Mouse (Mus musculus) MEL (cell line): ENCODE results near the gene Msi2. TPM values are rescaled to one million over a fixed set of nuclear protein-coding genes. Genes with fewer than 3 reads are reported as not detected.

Experiments
- DNase-seq: peaks from one replicate; pipeline ENCODE4 v3.0.0; 2011; ENCODE audit warnings: low read depth, low spot score
- H3K27ac ChIP-seq: 2 replicates; pipeline ENCODE4 v1.5.1; 2012; ENCODE audit warnings: low read depth, mild to moderate bottlenecking, control low read depth, low read length, moderate library complexity; ENCODE audit not compliant: control insufficient read depth
- H3K27me3 ChIP-seq, 2 experiments: fragments of 150-350 bp in 1 of 2; sonication (generic) in 1 of 2; 2 replicates each; pipeline ENCODE4 v1.6.1; 2012; ENCODE audit warnings: low read length in 2 of 2, mild to moderate bottlenecking in 2 of 2, improper control_type of control experiment in 1 of 2, moderate library complexity in 1 of 2; ENCODE audit not compliant: insufficient read depth in 2 of 2, control insufficient read depth in 1 of 2
- H3K36me3 ChIP-seq, 2 experiments: 2 replicates each; pipeline ENCODE4 v1.6.1; 2012 to 2014; ENCODE audit warnings: low read length in 2 of 2, improper control_type of control experiment in 1 of 2, inconsistent platforms in 1 of 2, mild to moderate bottlenecking in 1 of 2; ENCODE audit not compliant: insufficient read depth in 2 of 2, control insufficient read depth in 1 of 2
- H3K4me1 ChIP-seq, 2 experiments: fragments of 150-350 bp in 1 of 2; sonication (generic) in 1 of 2; 2 replicates each; pipeline ENCODE4 v1.6.1; 2012; ENCODE audit warnings: low read length in 2 of 2, improper control_type of control experiment in 1 of 2, mild to moderate bottlenecking in 1 of 2; ENCODE audit not compliant: insufficient read depth in 2 of 2, control insufficient read depth in 1 of 2
- H3K4me3 ChIP-seq, 2 experiments: fragments of 150-350 bp in 1 of 2; sonication (generic) in 1 of 2; 2 replicates each; pipeline ENCODE4 v1.5.1; 2012; ENCODE audit warnings: low read depth in 2 of 2, low read length in 2 of 2, mild to moderate bottlenecking in 2 of 2, moderate library complexity in 2 of 2, control low read depth in 1 of 2, improper control_type of control experiment in 1 of 2; ENCODE audit not compliant: control insufficient read depth in 1 of 2, insufficient read depth in 1 of 2
- H3K79me2 ChIP-seq: 2 replicates; pipeline ENCODE4 v1.6.1; 2012; ENCODE audit warnings: mild to moderate bottlenecking, low read length, moderate library complexity; ENCODE audit not compliant: control insufficient read depth, poor library complexity, insufficient read depth
- H3K9ac ChIP-seq: 2 replicates; pipeline ENCODE4 v1.6.1; 2012; ENCODE audit warnings: low read depth, mild to moderate bottlenecking, control low read depth, low read length, moderate library complexity; ENCODE audit not compliant: control insufficient read depth, poor library complexity, severe bottlenecking
- H3K9me3 ChIP-seq: fragments of 150-350 bp; sonication (generic); replicated peaks from 2 replicates; pipeline ENCODE4 v1.6.1; 2012; ENCODE audit warnings: mild to moderate bottlenecking, low read length, improper control_type of control experiment, moderate library complexity; ENCODE audit not compliant: insufficient read depth
- CHD1 ChIP-seq: IDR thresholded peaks from 2 replicates; pipeline ENCODE4 v1.6.1; 2012; ENCODE audit warnings: low read depth, mild to moderate bottlenecking, inconsistent platforms, low read length, improper control_type of control experiment
- CHD2 ChIP-seq: IDR thresholded peaks from 2 replicates; pipeline ENCODE4 v1.6.1; 2011; ENCODE audit warnings: low read length, improper control_type of control experiment
- ELF1 ChIP-seq: IDR thresholded peaks from 2 replicates; pipeline ENCODE4 v1.6.1; 2014; ENCODE audit warnings: low read depth, mild to moderate bottlenecking, inconsistent platforms, low read length, improper control_type of control experiment, moderate library complexity
- JUND ChIP-seq: IDR thresholded peaks from 2 replicates; pipeline ENCODE4 v1.6.1; 2011; ENCODE audit warnings: low read depth, mild to moderate bottlenecking, improper control_type of control experiment, low read length
- MAFK ChIP-seq: IDR thresholded peaks from 2 replicates; pipeline ENCODE4 v1.6.1; 2011; ENCODE audit warnings: low read depth, mild to moderate bottlenecking, low read length, improper control_type of control experiment, borderline replicate concordance
- MAX ChIP-seq: IDR thresholded peaks from 2 replicates; pipeline ENCODE4 v1.6.1; 2011; ENCODE audit warnings: low read length, improper control_type of control experiment
- MAZ ChIP-seq: IDR thresholded peaks from 2 replicates; pipeline ENCODE4 v1.6.1; 2012; ENCODE audit warnings: low read depth, mild to moderate bottlenecking, inconsistent platforms, low read length, improper control_type of control experiment
- MXI1 ChIP-seq: IDR thresholded peaks from 2 replicates; pipeline ENCODE4 v1.6.1; 2011; ENCODE audit warnings: mild to moderate bottlenecking, low read depth, low read length, improper control_type of control experiment
- MYB ChIP-seq: IDR thresholded peaks from 2 replicates; pipeline ENCODE4 v1.6.1; 2011; ENCODE audit warnings: mild to moderate bottlenecking, low read depth, low read length, improper control_type of control experiment
- NELFE ChIP-seq: IDR thresholded peaks from 2 replicates; pipeline ENCODE4 v1.6.1; 2011; ENCODE audit warnings: low read depth, low read length, improper control_type of control experiment
- NRF1 ChIP-seq: IDR thresholded peaks from 2 replicates; pipeline ENCODE4 v1.6.1; 2014; ENCODE audit warnings: low read depth, mild to moderate bottlenecking, inconsistent platforms, low read length, improper control_type of control experiment, moderate library complexity; ENCODE audit not compliant: poor library complexity, insufficient read depth, severe bottlenecking
- POLR2AphosphoS5 ChIP-seq: IDR thresholded peaks from 2 replicates; pipeline ENCODE4 v1.6.1; 2012; ENCODE audit warnings: low read depth, borderline replicate concordance, mild to moderate bottlenecking, inconsistent platforms, low read length, moderate library complexity, mixed read lengths
- RAD21 ChIP-seq: IDR thresholded peaks from 2 replicates; pipeline ENCODE4 v1.6.1; 2011; ENCODE audit warnings: mild to moderate bottlenecking, low read depth, low read length, improper control_type of control experiment
- RCOR1 ChIP-seq: IDR thresholded peaks from 2 replicates; pipeline ENCODE4 v1.6.1; 2012; ENCODE audit warnings: low read depth, mild to moderate bottlenecking, inconsistent platforms, low read length, improper control_type of control experiment
- SIN3A ChIP-seq: IDR thresholded peaks from 2 replicates; pipeline ENCODE4 v1.6.1; 2012; ENCODE audit warnings: low read length, improper control_type of control experiment, inconsistent platforms
- SMC3 ChIP-seq: IDR thresholded peaks from 2 replicates; pipeline ENCODE4 v1.6.1; 2011; ENCODE audit warnings: low read depth, low read length, improper control_type of control experiment
- TCF12 ChIP-seq: IDR thresholded peaks from 2 replicates; pipeline ENCODE4 v1.6.1; 2014; ENCODE audit warnings: low read depth, mild to moderate bottlenecking, inconsistent platforms, low read length, improper control_type of control experiment, moderate library complexity
- UBTF ChIP-seq: IDR thresholded peaks from 2 replicates; pipeline ENCODE4 v1.6.1; 2012; ENCODE audit warnings: low read depth, mild to moderate bottlenecking, inconsistent platforms, low read length, improper control_type of control experiment, moderate library complexity, borderline replicate concordance; ENCODE audit not compliant: insufficient read depth
- USF2 ChIP-seq, 2 experiments: IDR thresholded peaks; 2 replicates each; pipeline ENCODE4 v1.6.1; 2011 to 2012; ENCODE audit warnings: improper control_type of control experiment in 2 of 2, low read length in 2 of 2, borderline replicate concordance in 1 of 2, inconsistent platforms in 1 of 2, low read depth in 1 of 2, mild to moderate bottlenecking in 1 of 2; ENCODE audit not compliant: insufficient read depth in 1 of 2
- ZC3H11A ChIP-seq: IDR thresholded peaks from 2 replicates; pipeline ENCODE4 v1.6.1; 2012; ENCODE audit warnings: low read depth, mild to moderate bottlenecking, inconsistent platforms, low read length, improper control_type of control experiment
- ZKSCAN1 ChIP-seq: IDR thresholded peaks from 2 replicates; pipeline ENCODE4 v1.6.1; 2012; ENCODE audit warnings: low read depth, mild to moderate bottlenecking, inconsistent platforms, low read length, improper control_type of control experiment, moderate library complexity
- ZMIZ1 ChIP-seq: IDR thresholded peaks from 2 replicates; pipeline ENCODE4 v1.6.1; 2012; ENCODE audit warnings: low read depth, mild to moderate bottlenecking, inconsistent platforms, low read length, improper control_type of control experiment, moderate library complexity
- ZNF384 ChIP-seq: IDR thresholded peaks from 2 replicates; pipeline ENCODE4 v1.6.1; 2012; ENCODE audit warnings: low read depth, mild to moderate bottlenecking, inconsistent platforms, low read length, improper control_type of control experiment
- polyA plus RNA-seq, 2 experiments: library from polyadenylated mRNA; stranded (reverse) in 1 of 2; unstranded in 1 of 2; fragments of >175 nt in 1 of 2; fragments of >200 nt in 1 of 2; gene quantifications; 2 replicates each; pipeline versions ENCODE4 v1.2.1 to v1.2.4; 2012; ENCODE audit warnings: low replicate concordance in 2 of 2, low read depth in 1 of 2; ENCODE audit not compliant: insufficient read length in 2 of 2, insufficient read depth in 1 of 2, missing spikeins in 1 of 2
- total RNA-seq: library from RNA; depleted of rRNA; stranded (reverse); fragments of 300-350 nt; gene quantifications from 2 replicates; pipeline ENCODE4 v1.2.3, GENCODE M21; 2012

Msi2 gene
- total and polyA plus RNA-seq, 3 experiments: 16.2 to 29.7 TPM; not detected in 1

GRCm38 (mm10) chr11:88454867-88455806 lies 263.2 kb downstream of the Msi2 start (continued):
- TF ChIP-seq SMC3 (peak; percentile 1; the same call in 1 of the 2 replicates), ZMIZ1 (no peak), MAFK (no peak), MXI1 (peak; percentile 25; the same call in 1 of the 2 replicates), JUND (no peak), USF2 (IDR thresholded peaks at IDR 0.05; ENCODE audit: borderline replicate concordance in 1 of 2, insufficient read depth in 1 of 2, low read depth in 1 of 2, low read length in 2 of 2) (no peak), ZKSCAN1 (no peak; the same call in 1 of the 2 replicates), RAD21 (no peak), MAZ (0 out of 2 replicates have a peak, but pooled peaks have one; percentile 28), ZC3H11A (no peak), POLR2AphosphoS5 (no peak), NRF1 (no peak), NELFE (no peak), MYB (peak; percentile 15; the same call in 1 of the 2 replicates), TCF12 (peak; percentile 90), CHD2 (no peak), CHD1 (no peak), SIN3A (no peak; the same call in 1 of the 2 replicates), UBTF (no peak), ZNF384 (peak; percentile 93)

GRCm38 (mm10) chr11:88449180-88449579 lies 269.1 kb downstream of the Msi2 start:
- TF ChIP-seq NELFE (no peak), TCF12 (no peak), MAX (no peak), RCOR1 (no peak), ELF1 (no peak), POLR2AphosphoS5 (no peak), ZMIZ1 (no peak)
- no peak overlapping the region for H3K27ac ChIP-seq
- H3K36me3 ChIP-seq: no peaks in the 10 kb centered on the region
- H3K4me1 ChIP-seq: no peaks in the 10 kb centered on the region
- H3K9me3 ChIP-seq: no peaks in the 10 kb centered on the region
- no peaks in the 10 kb centered on the region for H3K27me3 ChIP-seq
- H3K9ac ChIP-seq: no peak overlapping the region
- H3K79me2 ChIP-seq: no peaks in the 10 kb centered on the region
- H3K4me3 ChIP-seq: no peak overlapping the region
- DNase-seq: no peak
